Mouse (Mus musculus): ENCODE data around the gene Gm3618. TPM values are rescaled to one million over a fixed set of nuclear protein-coding genes. Genes with fewer than 3 reads are reported as not detected.
"Not testable (repeated sequence)": the region's sequence is repeated elsewhere in the genome, so short reads cannot be mapped to it uniquely, and the experiment has no call there.

Gene Gm3618
- total RNA-seq (2022) = not detected

DNA sequence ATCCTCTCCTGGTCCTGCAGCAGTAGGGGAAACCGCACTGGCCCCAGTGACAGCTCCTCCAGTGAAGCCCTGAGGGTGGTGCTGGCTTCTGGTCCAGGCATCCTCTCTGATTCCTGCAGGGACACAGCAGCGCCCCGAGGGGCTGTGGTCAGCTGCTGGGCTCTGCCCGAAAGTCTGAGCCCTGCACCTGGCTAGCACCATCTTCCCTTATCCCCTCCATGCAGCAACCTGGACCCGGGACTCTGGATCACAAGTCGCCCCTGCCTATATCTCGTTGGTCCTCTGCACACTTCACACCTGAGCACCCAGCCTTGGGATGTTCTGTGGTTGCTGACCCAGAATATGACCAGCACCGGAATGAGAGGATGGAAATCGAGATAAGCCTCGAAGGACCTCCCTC, at the start of gene Gm3618:
Gene Gm3618, minus strand, starts transcription at position 101 of the 400 bp plus-strand sequence.
- DNase-seq = not testable (repeated sequence)

GRCm38 (mm10) chr14:6390219-6390618, 46.7 kb upstream of the Gm3618 start, which contains the start of gene Gm16440:
Gm16440 (minus strand) TSS chr14:6390319.
- not testable (repeated sequence) for DNase-seq

GRCm38 (mm10) chr14:6304743-6305142, 38.7 kb downstream of the Gm3618 start, which contains the start of gene Gm21103:
Gm21103 (minus strand) TSS chr14:6304843.
- DNase-seq = not testable (repeated sequence)

DNA sequence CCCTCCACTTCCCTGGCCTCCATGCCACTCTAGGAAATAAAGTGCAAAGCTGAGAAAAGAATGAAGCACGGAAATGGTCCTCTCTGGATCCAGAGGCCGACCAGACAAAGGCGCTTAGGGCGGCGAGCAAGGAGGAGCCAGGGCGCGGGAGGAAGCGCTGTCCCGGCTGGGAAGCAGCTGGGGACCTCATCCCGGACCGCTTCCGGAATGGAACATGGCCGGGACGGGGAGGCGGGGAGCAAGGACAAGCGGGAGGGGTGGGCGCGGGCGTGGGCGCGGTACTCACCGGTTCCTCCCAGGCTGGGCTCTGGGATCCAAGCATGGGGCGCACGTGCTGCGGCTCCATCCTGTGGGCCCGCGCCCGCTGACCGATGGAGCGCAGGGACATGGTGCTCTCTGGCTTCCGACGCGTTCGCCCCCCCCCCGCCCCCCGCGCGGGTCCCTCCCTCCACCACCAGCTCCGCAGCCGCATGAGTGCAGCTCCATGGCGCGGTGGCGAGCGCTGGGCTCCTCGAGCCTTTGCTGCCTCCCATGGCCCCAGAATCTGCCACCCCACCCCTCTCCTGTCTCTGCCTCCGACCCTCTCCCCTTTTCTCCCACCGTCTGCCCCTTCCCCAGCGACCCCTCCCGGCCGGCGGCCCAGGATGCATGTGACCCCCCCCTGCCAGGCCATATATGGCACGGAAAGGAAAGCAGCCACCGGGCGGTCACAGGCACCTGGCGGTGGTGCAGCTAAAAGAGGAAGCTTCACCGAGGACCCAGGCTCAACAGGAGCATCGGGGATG, 56.4 kb downstream of the Gm3618 start, which contains the start of gene Gm3411:
Gene Gm3411, minus strand, starts transcription at position 320 of the 785 bp plus-strand sequence.
- DNase-seq = peak; percentile 14

Other genes with a start within 250 kb of the Gm3618 start
- under 1 TPM in 2 of 4 experiments, not detected in 2; 0.31 to 0.34 TPM for gene Gm8206, start 249.7 kb downstream of the Gm3618 start, total RNA-seq (2022)
- gene Gm3468, start 235.0 kb downstream of the Gm3618 start, total RNA-seq (2022) = under 1 TPM in 2 of 4 experiments, not detected in 2; 0.43 to 0.48 TPM
- gene Gm3476, start 217.9 kb downstream of the Gm3618 start, total RNA-seq (2022) = not detected
- not detected for gene Gm21560, start 124.4 kb downstream of the Gm3618 start, total RNA-seq (2022)
- under 1 TPM in 2 of 4 experiments, not detected in 2; 0.31 to 0.92 TPM for gene Gm3411, start 56.4 kb downstream of the Gm3618 start, total RNA-seq (2022)
- gene Gm21103, start 38.8 kb downstream of the Gm3618 start, total RNA-seq (2022) = not detected
- gene Gm16440, start 46.6 kb upstream of the Gm3618 start, total RNA-seq (2022) = not detected
- not detected for gene Gm3591, start 68.8 kb upstream of the Gm3618 start, total RNA-seq (2022)
- not detected for gene Gm3594, start 100.9 kb upstream of the Gm3618 start, total RNA-seq (2022)
- not detected for gene Gm8356, start 193.6 kb upstream of the Gm3618 start, total RNA-seq (2022)
- gene Gm3629, start 246.9 kb upstream of the Gm3618 start, total RNA-seq (2022) = under 1 TPM in 1 of 4 experiments, not detected in 3; 0.52 TPM